Mouse (Mus musculus) urinary bladder, postnatal 10 days (tissue): Measurements from ENCODE around the gene AI837181.

Source experiments
- DNase-seq: peaks from one replicate; pipeline ENCODE4 v3.0.0; 2022; ENCODE audit warnings: low spot score

The AI837181 gene

DNA sequence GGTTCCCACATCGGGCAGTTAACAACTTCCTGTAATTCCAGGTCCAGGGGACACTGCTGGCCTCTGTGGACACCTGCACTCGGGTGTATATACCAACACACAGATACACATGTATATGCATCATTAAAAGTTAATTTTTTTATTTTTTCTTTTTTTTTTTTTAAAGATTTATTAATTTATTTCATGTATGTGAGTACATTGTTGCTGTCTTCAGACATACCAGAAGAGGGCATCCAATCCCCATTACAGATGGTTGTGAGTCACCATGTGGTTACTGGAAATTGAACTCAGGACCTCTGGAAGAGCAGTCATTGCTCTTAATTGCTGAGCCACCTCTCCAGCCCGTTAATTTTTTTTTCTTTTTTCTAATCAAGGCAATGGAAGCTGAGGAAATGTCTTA, 47.9 kb downstream of the AI837181 start:
- no peak for DNase-seq

DNA sequence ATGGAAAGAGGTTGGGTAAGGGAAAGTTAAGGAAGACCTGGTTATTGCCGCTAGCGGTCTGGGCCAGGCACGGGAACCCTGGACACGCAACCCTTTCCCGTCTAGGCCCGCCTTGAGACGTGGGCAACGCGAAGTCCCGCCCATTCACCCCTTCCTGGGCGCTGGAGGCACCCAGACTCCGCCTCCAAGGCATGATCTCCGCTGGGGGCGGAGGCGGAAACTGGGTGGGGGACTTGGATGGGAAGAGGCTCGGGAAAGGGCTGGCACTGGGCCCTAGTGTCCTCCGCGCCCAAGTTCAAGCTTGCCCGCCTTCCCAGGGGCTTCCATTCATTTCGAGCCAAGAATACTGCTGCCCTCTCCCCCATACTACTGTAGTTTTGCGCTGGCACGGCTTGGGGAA, 48.8 kb downstream of the AI837181 start, which contains the start of gene Efemp2:
Gene Efemp2, plus strand, starts transcription at position 235 of the 400 bp plus-strand sequence.
- no peak for DNase-seq

DNA sequence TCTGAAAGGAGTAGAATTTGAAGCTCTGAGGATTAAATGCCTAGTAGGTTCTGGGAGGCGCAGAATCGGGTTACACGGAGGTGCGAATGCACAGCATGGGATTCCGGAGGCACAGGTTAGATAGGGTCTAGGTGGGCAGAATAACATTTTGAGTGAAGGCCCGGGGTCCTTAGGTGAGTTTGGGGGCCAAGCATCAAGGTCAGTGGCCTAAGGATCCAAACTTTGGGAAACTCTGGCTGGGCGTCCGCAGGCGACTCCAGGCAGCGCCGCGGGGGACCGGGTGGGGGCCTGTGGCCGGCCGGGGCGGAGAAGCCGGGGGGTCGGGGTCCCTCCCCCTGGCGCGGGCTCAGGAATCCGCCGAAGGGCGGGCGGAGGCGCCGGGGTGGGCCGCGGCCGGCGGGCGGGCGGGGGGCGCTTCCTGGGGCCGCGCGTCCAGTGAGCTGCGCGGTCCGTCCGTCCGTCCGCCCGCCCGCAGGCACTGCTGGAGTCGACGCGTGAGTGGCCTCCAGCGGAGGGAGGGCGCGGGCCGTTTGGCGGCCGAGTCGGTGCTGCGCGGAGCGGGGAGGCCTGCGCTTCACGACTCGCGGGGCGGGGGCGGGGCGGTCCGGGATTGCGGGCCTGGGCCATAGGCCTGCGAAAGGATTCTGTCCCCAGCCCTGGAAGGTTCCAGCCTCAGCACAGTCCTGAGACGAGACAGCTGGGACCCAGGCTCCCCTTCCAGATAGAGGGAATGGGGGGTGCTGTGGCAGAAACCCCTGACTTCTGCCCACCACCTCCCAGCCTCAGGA, 49.5 kb downstream of the AI837181 start:
- no peak for DNase-seq

DNA sequence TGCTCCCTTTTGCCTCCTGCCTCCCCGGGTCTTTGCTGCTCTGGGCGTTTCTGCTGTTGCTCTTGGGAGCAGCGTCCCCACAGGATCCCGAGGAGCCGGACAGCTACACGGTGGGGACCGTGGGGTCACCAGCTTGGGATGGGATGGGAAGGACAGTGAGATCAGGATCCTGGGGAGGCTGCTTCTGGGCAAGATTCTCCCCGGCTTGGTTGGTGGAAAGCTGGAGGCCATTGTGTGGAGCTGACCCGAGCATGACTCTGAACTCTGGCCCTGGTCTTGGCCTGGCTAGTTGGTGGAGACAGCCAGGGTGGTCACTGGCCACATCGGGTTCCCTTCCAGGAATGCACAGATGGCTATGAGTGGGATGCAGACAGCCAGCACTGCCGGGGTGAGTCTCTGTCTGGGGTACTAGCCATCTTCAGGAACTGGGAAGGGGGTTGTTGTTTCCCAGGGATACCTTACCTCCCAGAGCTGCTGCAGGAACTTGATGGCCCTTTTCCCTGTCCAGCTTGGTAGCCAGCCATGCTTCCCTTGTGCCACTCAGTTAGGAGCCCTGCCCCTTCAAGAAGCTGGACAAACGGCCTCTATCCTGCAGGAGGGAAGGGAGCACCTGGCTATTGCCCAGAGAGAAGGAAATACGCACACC, 50.2 kb downstream of the AI837181 start:
- no peak for DNase-seq
